Mouse (Mus musculus) ovary, postnatal 36 days (tissue): ENCODE data around the gene Ltb4r2.
A peak's percentile ranks its signal among the peaks of the same experiment; 100 is the strongest.

ENCODE experiments used
- DNase-seq: peaks from one replicate; pipeline ENCODE4 v3.0.0; 2022; ENCODE audit warnings: low spot score, mixed read lengths

The Ltb4r2 gene

DNA sequence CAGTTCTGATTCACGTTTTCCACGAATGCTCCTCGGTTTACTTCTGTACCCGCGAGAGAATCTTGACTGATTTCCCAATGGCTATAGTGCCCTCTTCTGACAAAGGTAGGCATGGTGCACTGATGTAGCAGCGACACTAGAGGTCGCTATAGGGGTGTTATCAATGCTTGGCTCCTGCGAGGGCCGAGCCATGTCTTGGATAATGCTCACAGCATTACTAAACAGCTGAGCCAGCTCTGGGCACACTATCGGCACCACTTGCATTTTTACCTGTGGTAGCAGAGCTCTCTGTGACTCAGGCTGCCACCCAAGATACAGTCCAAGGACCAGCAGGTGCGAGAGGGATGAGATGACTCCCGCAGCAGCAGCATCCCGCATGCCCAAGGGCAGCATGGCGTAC lies 20.1 kb downstream of the Ltb4r2 start:
- peak; percentile 36 for DNase-seq

DNA sequence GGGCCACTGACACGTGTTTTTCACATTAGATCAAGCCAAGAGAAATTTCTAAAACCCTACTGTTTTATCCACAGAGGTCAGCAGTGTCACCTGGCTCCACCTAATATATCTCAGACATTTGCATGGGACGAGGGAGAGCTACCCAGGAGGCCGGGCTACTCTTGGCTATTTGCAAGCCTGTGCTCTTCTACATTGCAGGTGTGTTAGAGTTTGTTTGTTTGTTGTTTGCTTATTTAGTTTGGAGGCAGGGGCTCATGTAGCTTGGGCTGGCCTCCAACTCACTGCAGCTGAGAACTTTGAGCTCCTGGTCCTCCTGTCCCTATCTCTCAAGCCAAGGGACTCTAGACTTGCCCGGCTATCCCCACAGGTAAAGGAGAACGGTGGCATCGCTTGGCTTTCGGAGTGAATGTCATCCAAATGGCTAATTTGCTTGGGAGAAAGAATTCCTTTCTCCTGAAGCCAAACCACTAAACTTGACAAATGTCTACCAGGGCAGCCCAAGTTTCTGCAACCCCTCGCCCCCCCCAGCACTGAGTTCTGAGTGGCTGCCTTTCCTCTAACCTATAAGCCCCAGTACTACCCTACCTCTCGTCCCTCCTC lies 21.2 kb downstream of the Ltb4r2 start:
- no peak for DNase-seq

DNA sequence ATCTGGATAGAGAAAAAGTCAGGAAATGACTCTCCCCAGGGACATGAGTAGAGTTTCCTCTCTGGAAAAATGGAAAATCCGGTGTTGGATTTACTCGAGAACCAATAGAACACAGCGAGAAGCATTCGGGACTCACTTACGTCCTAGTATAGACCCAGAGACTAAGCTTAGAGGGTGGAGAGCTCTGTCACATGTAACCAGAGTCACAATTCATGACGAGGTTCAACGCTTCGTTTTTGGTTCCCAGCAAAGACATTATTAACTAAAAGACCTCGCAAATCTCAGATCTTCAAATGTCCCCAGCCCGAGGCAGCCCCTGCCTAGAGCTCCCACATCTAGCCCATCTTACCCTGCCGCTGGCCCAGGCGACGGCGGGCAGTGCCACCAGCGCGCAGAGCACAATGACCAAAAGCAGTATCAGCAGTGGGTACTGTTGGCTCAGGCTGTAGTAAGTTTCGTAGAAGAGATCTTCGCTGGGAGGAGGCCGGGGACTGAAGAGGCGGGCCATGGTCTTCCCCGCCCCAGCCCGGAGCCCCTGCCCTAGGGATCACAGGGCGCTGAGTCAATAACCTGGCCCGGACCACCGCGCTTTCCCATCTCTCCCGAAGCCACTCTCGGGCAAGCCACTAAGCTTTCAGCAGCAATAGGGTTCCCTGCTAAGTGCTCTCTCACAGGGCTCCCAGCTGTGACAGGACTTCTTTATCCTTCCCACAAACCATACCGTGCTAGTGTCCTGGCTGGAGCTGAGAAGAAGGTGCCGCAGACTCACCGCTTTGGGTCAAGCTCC lies 22.1 kb downstream of the Ltb4r2 start:
- DNase-seq, result no peak

DNA sequence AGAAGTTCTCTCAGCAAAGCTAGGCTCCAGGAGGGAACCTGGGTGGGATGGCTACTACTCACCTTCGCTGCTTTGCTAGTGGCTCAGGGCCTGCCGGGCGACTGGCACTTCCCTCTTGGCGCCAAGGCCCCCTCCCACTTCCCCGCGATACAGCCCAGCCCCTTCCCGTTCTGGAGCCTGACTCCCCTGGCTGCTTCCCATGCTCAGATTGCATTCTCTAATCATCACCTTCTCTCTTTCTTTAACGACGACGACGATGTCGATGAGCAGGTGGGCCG lies 22.7 kb downstream of the Ltb4r2 start, which contains the start of gene Adcy4:
Gene Adcy4, minus strand, starts transcription at position 138 of the 278 bp plus-strand sequence.
- no peak for DNase-seq

DNA sequence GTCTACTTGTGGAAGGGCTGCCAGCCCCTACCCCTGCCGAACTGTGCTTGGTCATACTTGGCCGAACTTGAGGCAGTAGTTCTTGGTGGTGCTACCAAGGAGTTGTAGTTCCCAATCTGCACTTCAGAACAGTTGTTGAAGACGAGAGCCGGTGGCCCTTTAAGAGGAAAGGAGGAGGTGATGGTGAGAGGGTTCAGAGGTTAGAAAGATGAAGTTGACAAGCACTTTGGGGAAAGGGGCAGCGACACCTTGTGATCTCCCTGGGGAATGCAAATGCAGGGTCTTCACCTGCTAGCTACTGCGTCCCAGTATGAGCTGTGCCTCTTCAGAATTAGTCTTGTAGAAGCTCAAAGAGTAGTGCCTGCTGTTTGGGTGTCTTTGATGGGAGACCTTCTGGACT lies 24.0 kb downstream of the Ltb4r2 start:
- no peak for DNase-seq

DNA sequence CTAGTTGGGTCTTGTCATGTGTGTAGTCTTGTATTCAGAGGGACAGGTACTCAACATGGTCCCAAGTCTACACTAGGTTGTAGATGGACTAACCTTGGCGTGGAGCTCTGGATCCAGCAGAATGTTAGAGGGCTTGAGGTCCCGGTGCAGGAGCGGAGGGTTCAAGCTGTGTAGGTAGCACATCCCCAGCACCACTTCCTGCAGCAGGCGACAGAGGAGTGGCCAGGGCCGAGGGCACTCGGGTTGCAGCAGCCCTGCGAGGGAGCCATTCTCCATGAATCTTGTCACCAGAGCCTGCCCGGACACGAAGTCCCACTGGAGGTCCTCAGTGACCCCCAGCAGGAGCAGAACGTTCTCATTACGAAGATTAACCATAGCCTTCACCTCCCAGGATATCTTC lies 26.5 kb downstream of the Ltb4r2 start:
- DNase-seq, result no peak

DNA sequence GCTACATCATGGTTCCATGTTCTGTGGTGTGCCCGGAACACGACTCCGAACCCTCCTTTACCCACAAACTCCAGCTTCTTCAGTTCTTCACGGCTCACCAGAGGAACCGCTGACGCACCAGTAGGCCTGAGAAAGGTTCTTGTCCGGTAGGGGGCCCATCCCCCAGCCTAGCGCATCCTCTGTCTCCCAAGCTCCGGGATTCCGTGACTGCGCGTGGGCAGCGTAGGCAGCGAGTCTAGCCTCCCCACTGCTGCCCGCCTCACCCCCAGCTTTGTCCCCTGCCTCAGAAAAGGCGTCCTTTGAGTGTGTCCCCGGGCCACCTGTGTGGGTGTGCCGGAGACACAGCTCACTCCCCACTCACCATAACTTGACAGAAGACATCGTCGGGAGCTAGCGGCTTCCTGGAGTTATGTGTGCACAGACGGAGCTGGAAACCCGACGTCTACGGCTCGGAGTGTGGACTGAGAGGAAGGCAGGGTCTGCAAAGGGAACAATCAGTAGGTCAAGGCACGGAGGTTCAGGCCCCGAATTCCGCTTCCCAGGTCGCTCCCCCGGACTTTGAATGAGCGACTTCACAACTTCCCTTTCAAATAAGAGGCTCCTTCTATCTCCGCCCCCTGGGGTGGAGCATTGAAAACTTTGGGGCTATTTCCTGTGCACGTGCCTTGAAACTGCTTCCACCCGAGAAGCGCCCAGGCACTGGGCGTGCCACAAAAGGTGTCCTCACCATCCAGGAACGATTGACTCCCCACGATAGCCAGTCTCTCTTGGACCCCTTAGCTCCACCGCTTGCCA lies 27.2 kb downstream of the Ltb4r2 start, which contains the start of gene Ripk3:
Gene Ripk3, minus strand, starts transcription at position 610 of the 795 bp plus-strand sequence.
- no peak for DNase-seq

DNA sequence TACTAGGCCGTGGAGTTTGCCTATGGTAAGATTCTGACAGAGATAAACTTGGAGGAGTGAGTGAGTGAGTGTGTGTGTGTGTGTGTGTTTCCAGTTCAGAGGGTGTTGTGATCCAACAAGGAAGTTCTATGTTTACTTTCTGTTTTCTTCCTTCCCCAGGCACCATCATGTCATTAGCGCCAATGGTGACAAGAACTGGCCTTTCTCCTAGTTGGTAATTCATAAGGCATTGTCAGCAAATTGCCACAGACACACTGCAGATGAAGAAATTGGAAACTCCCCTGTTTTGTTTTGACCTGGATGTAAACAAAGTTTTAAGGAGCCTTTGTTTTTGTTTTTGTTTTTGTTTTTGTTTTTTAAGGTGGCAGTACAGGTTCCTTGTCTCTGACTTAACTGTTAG lies 32.2 kb downstream of the Ltb4r2 start:
- DNase-seq, result no peak

DNA sequence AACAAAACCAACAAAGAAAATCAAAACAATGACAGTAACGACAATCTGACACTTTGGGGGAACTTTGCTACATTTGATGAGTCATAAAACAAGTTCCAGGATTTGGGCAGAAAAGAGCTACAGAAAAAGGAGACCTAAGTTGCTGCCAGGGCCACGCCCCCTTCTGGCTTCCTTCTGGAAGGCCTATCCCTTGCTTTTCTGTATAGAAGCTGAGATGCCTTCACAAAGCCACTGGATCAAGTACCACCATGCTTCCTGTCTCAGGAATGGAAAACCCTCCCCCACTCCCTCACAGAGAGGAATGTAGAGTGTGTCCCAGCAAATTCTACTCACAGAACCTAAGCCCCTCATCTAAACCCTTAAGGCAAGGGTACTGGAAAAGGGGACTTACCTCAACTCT lies 32.7 kb downstream of the Ltb4r2 start:
- DNase-seq, result no peak

DNA sequence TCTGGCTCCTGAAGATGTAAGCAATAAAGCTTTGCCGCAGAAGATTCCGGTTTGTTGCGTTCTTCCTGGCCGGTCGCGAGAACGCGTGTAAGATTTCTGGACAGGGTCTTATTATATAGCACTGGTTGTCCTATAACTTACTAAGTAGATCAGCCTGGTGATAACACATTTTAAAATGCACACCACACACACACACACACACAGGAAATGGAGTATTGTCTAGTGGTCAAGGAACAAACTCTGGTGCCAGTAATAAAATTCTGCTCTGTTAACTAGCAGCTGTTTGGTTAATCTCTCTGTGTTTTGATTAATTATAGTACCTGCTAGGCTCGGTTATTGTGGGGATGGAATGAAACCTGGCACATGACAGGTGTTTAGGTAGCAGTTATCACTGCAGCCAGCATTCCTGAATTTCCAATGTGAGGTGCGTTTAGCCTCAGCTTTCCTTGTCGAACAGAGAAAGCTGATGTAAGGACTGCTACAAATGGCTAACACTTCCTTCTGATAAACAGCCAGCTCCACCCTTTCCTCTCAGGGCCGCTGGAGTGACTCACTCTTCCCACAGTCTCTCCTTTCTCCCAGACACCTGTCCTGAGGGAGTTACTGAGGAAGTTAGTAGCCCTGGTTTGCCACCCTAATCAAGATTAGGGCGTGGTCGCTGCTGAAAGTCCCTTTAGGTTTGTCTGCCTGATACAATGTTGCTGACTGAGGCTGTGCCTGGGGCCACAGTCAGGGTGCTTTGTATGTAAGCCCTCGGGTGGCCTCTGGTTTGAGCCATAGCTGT lies 34.3 kb downstream of the Ltb4r2 start:
- no peak for DNase-seq
